Mouse (Mus musculus) C2C12 (cell line): ENCODE data around the gene Smim14. TPM values are rescaled to one million over a fixed set of nuclear protein-coding genes. Genes with fewer than 3 reads are reported as not detected.

ENCODE experiments used
- H3K27me3 ChIP-seq: one replicate; pipeline ENCODE4 v1.6.1; 2011; ENCODE audit not compliant: control insufficient read depth, insufficient read depth, insufficient read length
- H3K36me3 ChIP-seq: one replicate; pipeline ENCODE4 v1.6.1; 2011; ENCODE audit not compliant: control insufficient read depth, insufficient read depth
- H3K4me3 ChIP-seq: one replicate; pipeline ENCODE4 v1.5.1; 2011; ENCODE audit warnings: mild to moderate bottlenecking, control low read depth; ENCODE audit not compliant: poor library complexity, insufficient read depth, severe bottlenecking
- H3K79me2 ChIP-seq: one replicate; pipeline ENCODE4 v1.6.1; 2011; ENCODE audit not compliant: control insufficient read depth, insufficient read depth
- H3K79me3 ChIP-seq: one replicate; pipeline ENCODE4 v1.6.1; 2011; ENCODE audit warnings: low read depth, control low read depth
- H3ac ChIP-seq: one replicate; pipeline ENCODE3; 2011; ENCODE audit warnings: low read depth; ENCODE audit not compliant: control insufficient read depth, insufficient read length
- CEBPB ChIP-seq: IDR thresholded peaks from one replicate; pipeline ENCODE4 v1.6.1; 2011; ENCODE audit warnings: low read depth, mild to moderate bottlenecking, control low read depth, moderate library complexity
- CTCF ChIP-seq: IDR thresholded peaks from one replicate; pipeline ENCODE4 v1.5.1; 2011; ENCODE audit not compliant: control insufficient read depth, insufficient read depth, insufficient read length
- FOSL1 ChIP-seq: IDR thresholded peaks from one replicate; pipeline ENCODE4 v1.8.0; 2011; ENCODE audit warnings: mild to moderate bottlenecking, low read length; ENCODE audit not compliant: poor library complexity, insufficient read depth, severe bottlenecking
- MAX ChIP-seq: IDR thresholded peaks from one replicate; pipeline ENCODE4 v1.6.1; 2011; ENCODE audit warnings: mild to moderate bottlenecking, control low read depth
- MYOG ChIP-seq: IDR thresholded peaks from one replicate; pipeline ENCODE4 v1.6.1; 2011; ENCODE audit not compliant: control insufficient read depth, insufficient read length; ENCODE audit errors: extremely low read depth
- USF1 ChIP-seq: IDR thresholded peaks from one replicate; pipeline ENCODE4 v1.6.1; 2011; ENCODE audit warnings: low read depth, mild to moderate bottlenecking, control low read depth, moderate library complexity
- polyA plus RNA-seq: library from polyadenylated mRNA; unstranded; fragments of >200 nt; fragmentation: generic; extraction: Trizol; gene quantifications from one replicate; pipeline ENCODE4 v1.2.1, GENCODE M21; 2012; ENCODE audit warnings: missing spikeins

Smim14 gene
- polyA plus RNA-seq, 1 experiment, result 63.0 TPM

DNA sequence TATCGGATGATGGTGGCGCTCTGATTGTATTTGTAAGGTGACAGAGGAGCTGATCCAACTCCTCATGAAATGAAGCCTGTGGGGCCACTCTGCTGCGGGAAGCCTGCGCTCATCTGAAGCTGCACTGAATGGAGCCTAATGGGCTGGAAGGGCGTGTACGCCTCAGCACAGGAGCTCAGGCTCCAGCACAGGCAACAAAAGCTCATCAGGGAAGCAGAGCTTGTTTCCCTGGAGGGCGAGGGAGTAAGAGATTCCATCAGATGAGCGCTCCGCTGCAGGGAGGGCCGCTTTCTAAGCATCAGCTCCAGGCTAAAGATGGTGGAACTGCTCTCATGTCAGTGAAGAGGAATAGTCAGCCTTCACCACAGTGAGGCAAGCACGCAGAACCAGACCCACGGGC, 129.0 kb downstream of the Smim14 start:
- H3K79me3 ChIP-seq, result no peaks in the 10 kb centered on the region
- no peak overlapping the region for H3ac ChIP-seq
- no peaks in the 10 kb centered on the region for H3K27me3 ChIP-seq
- H3K79me2 ChIP-seq, result no peaks in the 10 kb centered on the region
- TF ChIP-seq FOSL1 (no peak), USF1 (no peak), MYOG (no peak)
- no peak overlapping the region for H3K4me3 ChIP-seq
- H3K36me3 ChIP-seq, result peaks cover 67% of the 10 kb centered on the region

GRCm38 (mm10) chr5:65401251-65401994, 135.6 kb downstream of the Smim14 start:
- Histone ChIP-seq H3K4me3 (no peak overlapping the region), H3K27me3 (no peaks in the 10 kb centered on the region), H3K79me2 (no peaks in the 10 kb centered on the region), H3K36me3 (peaks cover 31% of the 10 kb centered on the region), H3ac (no peak overlapping the region), H3K79me3 (no peaks in the 10 kb centered on the region)
- TF ChIP-seq CEBPB (no peak), MYOG (no peak), FOSL1 (no peak), USF1 (no peak), MAX (no peak), CTCF (peak; percentile 54)

Other genes starting within 250 kb of the Smim14 start
- 14.1 TPM for gene Rfc1, start 201.5 kb downstream of the Smim14 start, polyA plus RNA-seq
- gene Klb, start 188.9 kb downstream of the Smim14 start, polyA plus RNA-seq, result 0.02 TPM
- gene Rpl9, start 145.7 kb downstream of the Smim14 start, polyA plus RNA-seq, result 2,170 TPM
- gene Lias, start 145.7 kb downstream of the Smim14 start, polyA plus RNA-seq, result 17.4 TPM
- 89.6 TPM for gene Ugdh, start 101.2 kb downstream of the Smim14 start, polyA plus RNA-seq
- not detected for gene Gm43552, start 44.4 kb downstream of the Smim14 start, polyA plus RNA-seq
- gene Ube2k, start within 50 bp of the Smim14 start, polyA plus RNA-seq, result 98.7 TPM
- gene Pds5a, start 161.1 kb upstream of the Smim14 start, polyA plus RNA-seq, result 20.3 TPM
- gene N4bp2, start 226.3 kb upstream of the Smim14 start, polyA plus RNA-seq, result 2.0 TPM